Mouse (Mus musculus) cortical plate, adult 2 months (tissue): ENCODE measurements around the gene Ush1g.

Experiments used
- CTCF ChIP-seq: fragments of 200-500 bp; IDR thresholded peaks from 2 replicates; pipeline ENCODE4 v1.5.1; 2011; ENCODE audit warnings: mild to moderate bottlenecking, control low read depth, low read length; ENCODE audit not compliant: insufficient read depth; ENCODE audit errors: extremely low read depth
- POLR2A ChIP-seq: fragments of 200-500 bp; IDR thresholded peaks from 2 replicates; pipeline ENCODE4 v1.6.1; 2011; ENCODE audit warnings: mild to moderate bottlenecking, low read length, control low read depth; ENCODE audit not compliant: insufficient read depth; ENCODE audit errors: extremely low read depth

GRCm38 (mm10) chr11:115298160-115298559 lies 23.7 kb downstream of the Ush1g start:
- no peak for TF ChIP-seq CTCF
- TF ChIP-seq POLR2A = no peak
